ENCODE assay signal across 10 mouse cellular contexts in genomic region chr17:70720766-70721165, GRCm38 (mm10).
DNase-seq lines count a peak whose midpoint lies in the region; ATAC-seq and TF ChIP-seq lines count a peak whose summit lies in the region.
"Had no signal": no experiment of that assay in that cellular context is flagged by ENCODE, and none has a peak within 500 bp of the region (broad histone marks: within the 10 kb centered on the region; RNA-seq: fewer than 3 reads in every experiment).

No protein-coding gene starts in this region.

- ATAC-seq in forebrain, embryonic 11.5 days (replicated peaks; ENCODE audit: low FRiP score) = no peak
- no peak for ATAC-seq in forebrain, embryonic 13.5 days
- ATAC-seq in stomach, postnatal 0 days (ENCODE audit: low FRiP score, low TSS enrichment) = peak; percentile 53; the same call in 1 of the 2 replicates

- peak; percentile 61 for DNase-seq in forebrain, embryonic 11.5 days (ENCODE audit: low spot score)
- no peak for DNase-seq in testis, postnatal 14 days (ENCODE audit: low spot score)
- DNase-seq in kidney, postnatal 36 days = peak; percentile 21 to 48
- peak; percentile 21 for DNase-seq in stomach, postnatal 0 days (ENCODE audit: low spot score)
- DNase-seq in ovary, postnatal 36 days (ENCODE audit: low spot score) = no peak
- DNase-seq in adrenal gland, adult 18-20 months (ENCODE audit: low spot score in 2 of 2) = no peak

- no peaks in the 10 kb centered on the region for H3K4me1 ChIP-seq in forebrain, embryonic 11.5 days (replicated peaks; ENCODE audit: control insufficient read depth, insufficient read depth, low read length)
- no peaks in the 10 kb centered on the region for H3K4me1 ChIP-seq in forebrain, embryonic 13.5 days
- H3K4me1 ChIP-seq in testis, adult 2 months (ENCODE audit: control insufficient read depth, insufficient read depth, low read length) = no peaks in the 10 kb centered on the region
- no peaks in the 10 kb centered on the region for H3K4me1 ChIP-seq in stomach, postnatal 0 days (replicated peaks; ENCODE audit: control insufficient read depth, insufficient read depth)
- H3K4me1 ChIP-seq: midbrain, embryonic 12.5 days had no signal

- WGBS in forebrain, embryonic 11.5 days = 24% methylated on average over 8 of the region's 8 CpGs
- WGBS in forebrain, embryonic 13.5 days = 41% methylated on average over 8 of the region's 8 CpGs
- 23% methylated on average over 8 of the region's 8 CpGs for WGBS in stomach, postnatal 0 days

- 0 out of 2 replicates have a peak, but pooled peaks have one; percentile 12 for TF ChIP-seq CTCF in testis, adult 2 months (IDR thresholded peaks at IDR 0.05; ENCODE audit: control insufficient read depth, insufficient read depth, insufficient replicate concordance, low read depth, low read length)
- peak; percentile 60 for TF ChIP-seq CTCF in stomach, postnatal 0 days (IDR thresholded peaks at IDR 0.05; ENCODE audit: low read depth)

- no peaks in the 10 kb centered on the region for H3K9me3 ChIP-seq in forebrain, embryonic 11.5 days (ENCODE audit: control insufficient read depth, low read length)
- H3K9me3 ChIP-seq in forebrain, embryonic 13.5 days (replicated peaks) = no peaks in the 10 kb centered on the region
- H3K9me3 ChIP-seq in stomach, postnatal 0 days (ENCODE audit: control insufficient read depth, low read length) = no peaks in the 10 kb centered on the region
- H3K9me3 ChIP-seq: midbrain, embryonic 12.5 days had no signal

- no peak overlapping the region for H3K4me3 ChIP-seq in forebrain, embryonic 11.5 days (ENCODE audit: low read depth, low read length)
- no peak overlapping the region for H3K4me3 ChIP-seq in forebrain, embryonic 13.5 days
- no peak overlapping the region for H3K4me3 ChIP-seq in testis, adult 2 months (ENCODE audit: control insufficient read depth, low read depth, low read length)
- H3K4me3 ChIP-seq in stomach, postnatal 0 days (ENCODE audit: low read depth, low read length) = no peak overlapping the region
- H3K4me3 ChIP-seq: erythroblast, embryonic 14.5 days; midbrain, embryonic 12.5 days had no signal

- H3K27me3 ChIP-seq in forebrain, embryonic 11.5 days (ENCODE audit: control insufficient read depth, insufficient read depth, low read length) = no peaks in the 10 kb centered on the region
- no peaks in the 10 kb centered on the region for H3K27me3 ChIP-seq in forebrain, embryonic 13.5 days
- H3K27me3 ChIP-seq in testis, adult 2 months (ENCODE audit: control insufficient read depth, insufficient read depth, low read length) = no peaks in the 10 kb centered on the region
- H3K27me3 ChIP-seq in stomach, postnatal 0 days (ENCODE audit: control insufficient read depth, insufficient read depth, low read length) = no peaks in the 10 kb centered on the region
- H3K27me3 ChIP-seq: midbrain, embryonic 12.5 days had no signal

- H3K36me3 ChIP-seq in forebrain, embryonic 11.5 days (ENCODE audit: control insufficient read depth, insufficient read depth, low read length) = no peaks in the 10 kb centered on the region
- no peaks in the 10 kb centered on the region for H3K36me3 ChIP-seq in forebrain, embryonic 13.5 days (ENCODE audit: poor library complexity, severe bottlenecking)
- H3K36me3 ChIP-seq in testis, adult 2 months (ENCODE audit: control insufficient read depth, insufficient read depth, low read length) = no peaks in the 10 kb centered on the region
- H3K36me3 ChIP-seq in stomach, postnatal 0 days (ENCODE audit: control insufficient read depth, insufficient read depth, low read length) = no peaks in the 10 kb centered on the region
- H3K36me3 ChIP-seq: midbrain, embryonic 12.5 days had no signal

- TF ChIP-seq EP300 in stomach, postnatal 0 days (optimal IDR thresholded peaks at IDR 0.05) = no peak

- H3K9ac ChIP-seq in forebrain, embryonic 11.5 days (ENCODE audit: low read length) = no peak overlapping the region
- H3K9ac ChIP-seq in forebrain, embryonic 13.5 days = no peak overlapping the region
- no peak overlapping the region for H3K9ac ChIP-seq in stomach, postnatal 0 days (ENCODE audit: low read length)
- H3K9ac ChIP-seq: midbrain, embryonic 12.5 days had no signal

- TF ChIP-seq POLR2A in testis, adult 2 months (IDR thresholded peaks at IDR 0.05; ENCODE audit: control insufficient read depth, low read depth, low read length) = no peak

- no peak overlapping the region for H3K27ac ChIP-seq in forebrain, embryonic 11.5 days (ENCODE audit: low read depth, low read length)
- H3K27ac ChIP-seq in forebrain, embryonic 13.5 days = no peak overlapping the region
- H3K27ac ChIP-seq in testis, adult 2 months (ENCODE audit: control insufficient read depth, insufficient read depth, low read depth, low read length) = no peak overlapping the region
- H3K27ac ChIP-seq in stomach, postnatal 0 days (replicated peaks) = no peak overlapping the region
- H3K27ac ChIP-seq: midbrain, embryonic 12.5 days had no signal

- H3K4me2 ChIP-seq in forebrain, embryonic 11.5 days (ENCODE audit: low read depth, low read length, severe bottlenecking) = no peak overlapping the region
- H3K4me2 ChIP-seq in forebrain, embryonic 13.5 days = no peak overlapping the region
- no peak overlapping the region for H3K4me2 ChIP-seq in stomach, postnatal 0 days (replicated peaks; ENCODE audit: low read depth)
- H3K4me2 ChIP-seq: midbrain, embryonic 12.5 days had no signal

Comparison
In these comparisons a context has a peak if more than half of its experiments do, and no peak if none do; other contexts are left out.
1. DNase-seq: peak in forebrain, embryonic 11.5 days (single experiment), kidney, postnatal 36 days (2 of 2) and stomach, postnatal 0 days (single experiment); none in testis, postnatal 14 days (single experiment), ovary, postnatal 36 days (single experiment) and adrenal gland, adult 18-20 months (0 of 2).